Mouse (Mus musculus): ENCODE measurements around the gene Vmn1r222. TPM values are rescaled to one million over a fixed set of nuclear protein-coding genes. Genes with fewer than 3 reads are reported as not detected.
"Not testable (repeated sequence)": the region's sequence is repeated elsewhere in the genome, so short reads cannot be mapped to it uniquely, and the experiment has no call there.

The Vmn1r222 gene
- polyA plus RNA-seq, 1 experiment from 2014 or later: not detected

DNA sequence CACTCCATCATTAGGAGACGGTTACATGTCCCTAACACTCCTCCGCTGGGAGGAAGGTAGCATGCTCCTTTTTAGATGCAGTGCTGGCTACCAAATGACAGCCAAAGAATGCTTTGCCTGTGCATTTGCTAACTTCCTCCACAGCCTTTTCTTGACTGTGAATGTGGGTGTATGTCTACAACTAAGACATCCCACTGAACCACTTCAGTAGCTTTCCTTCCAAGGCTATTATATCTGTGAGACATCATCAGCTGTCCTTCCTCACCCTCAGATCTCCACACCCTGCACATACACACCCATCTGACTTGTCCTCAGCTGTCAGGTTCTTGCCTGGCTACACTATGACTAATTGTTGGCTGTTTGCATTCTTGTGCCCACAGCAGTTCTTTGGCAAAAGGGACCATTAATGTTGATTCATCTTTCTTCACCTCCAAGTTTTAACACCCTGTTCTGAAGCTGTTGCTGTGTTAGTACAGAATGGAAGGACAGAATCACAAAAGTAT is 22.9 kb upstream of the Vmn1r222 start:
- no peak overlapping the region for H3K27ac ChIP-seq (ENCODE audit: low read depth, low read length)

DNA sequence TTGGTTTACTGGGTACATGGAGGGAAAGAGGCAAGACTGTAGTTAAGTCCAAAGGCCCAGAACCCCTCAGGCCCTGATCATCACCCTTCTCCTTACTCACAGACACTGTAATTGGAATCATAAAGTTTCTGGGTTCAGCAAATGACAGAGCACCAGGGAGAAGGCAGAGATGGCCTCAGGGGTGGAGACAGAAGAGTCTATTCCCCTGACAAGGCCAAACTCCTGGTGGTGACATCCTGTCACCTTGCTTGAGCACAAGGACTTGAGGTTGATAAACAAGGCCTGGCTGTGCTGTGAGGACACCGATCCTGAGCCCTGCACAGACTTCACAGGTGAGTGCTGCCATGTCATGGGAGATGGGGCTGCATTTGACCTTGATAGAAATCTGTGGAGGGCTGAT is 11.1 kb upstream of the Vmn1r222 start, which contains the start of gene Vmn1r223:
Gene Vmn1r223 (plus strand): TSS at position 301 of the 400 bp plus-strand sequence.
- not testable (repeated sequence) for H3K27ac ChIP-seq (ENCODE audit: low read depth, low read length); H3K27me3 ChIP-seq (ENCODE audit: control insufficient read depth, insufficient read depth, low read length); H3K4me3 ChIP-seq (ENCODE audit: low read depth, low read length); ATAC-seq (ENCODE audit: low FRiP score); H3K36me3 ChIP-seq (ENCODE audit: control insufficient read depth, insufficient read depth, low read length); H3K4me2 ChIP-seq; H3K9me3 ChIP-seq (ENCODE audit: control insufficient read depth, low read length); H3K4me1 ChIP-seq (ENCODE audit: control insufficient read depth, insufficient read depth, low read length); H3K9ac ChIP-seq (ENCODE audit: low read length); DNase-seq (ENCODE audit: low spot score, missing footprints)
- 85% methylated on average over 1 of the region's 1 CpGs for WGBS

More for the DNA sequence above, 22.9 kb upstream of the Vmn1r222 start:
- H3K4me1 ChIP-seq (ENCODE audit: control insufficient read depth, insufficient read depth, low read length): no peaks in the 10 kb centered on the region
- no peak overlapping the region for H3K4me2 ChIP-seq
- H3K4me3 ChIP-seq (ENCODE audit: low read depth, low read length): no peak overlapping the region
- DNase-seq (ENCODE audit: low spot score, missing footprints) (no peak), ATAC-seq (ENCODE audit: low FRiP score) (no peak)
- no peak overlapping the region for H3K9ac ChIP-seq (ENCODE audit: low read length)
- 85% methylated on average over 2 of the region's 2 CpGs for WGBS
- H3K36me3 ChIP-seq (ENCODE audit: control insufficient read depth, insufficient read depth, low read length): no peaks in the 10 kb centered on the region
- no peaks in the 10 kb centered on the region for H3K9me3 ChIP-seq (ENCODE audit: control insufficient read depth, low read length)
- H3K27me3 ChIP-seq (ENCODE audit: control insufficient read depth, insufficient read depth, low read length): no peaks in the 10 kb centered on the region

DNA sequence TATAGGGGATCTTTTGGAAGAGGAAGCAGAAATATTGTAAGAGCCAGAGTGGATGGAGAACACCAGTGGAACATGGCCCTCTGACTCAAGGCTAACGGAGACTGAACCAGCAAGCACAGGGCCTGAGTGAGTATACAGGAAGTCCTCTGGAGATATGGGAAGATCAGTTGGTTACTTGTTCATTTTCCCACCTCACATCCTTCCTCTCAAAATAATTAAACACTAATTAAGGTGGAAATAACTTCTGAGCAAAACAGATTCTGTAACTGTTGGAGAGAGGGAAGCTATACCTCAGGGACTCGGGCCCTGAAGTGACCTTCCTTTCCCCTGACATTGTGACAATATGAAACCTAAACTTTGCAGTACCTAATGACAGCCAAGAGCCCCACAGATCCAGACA is 21.9 kb downstream of the Vmn1r222 start, which contains the start of gene Vmn1r221:
Gene Vmn1r221 (plus strand): TSS at position 301 of the 400 bp plus-strand sequence.
- H3K27ac ChIP-seq (ENCODE audit: low read depth, low read length); H3K4me1 ChIP-seq (ENCODE audit: control insufficient read depth, insufficient read depth, low read length); H3K27me3 ChIP-seq (ENCODE audit: control insufficient read depth, insufficient read depth, low read length); DNase-seq (ENCODE audit: low spot score, missing footprints); H3K9ac ChIP-seq (ENCODE audit: low read length); H3K36me3 ChIP-seq (ENCODE audit: control insufficient read depth, insufficient read depth, low read length); H3K4me3 ChIP-seq (ENCODE audit: low read depth, low read length); ATAC-seq (ENCODE audit: low FRiP score); H3K4me2 ChIP-seq; H3K9me3 ChIP-seq (ENCODE audit: control insufficient read depth, low read length): not testable (repeated sequence)
- 85% methylated on average over 2 of the region's 2 CpGs for WGBS

DNA sequence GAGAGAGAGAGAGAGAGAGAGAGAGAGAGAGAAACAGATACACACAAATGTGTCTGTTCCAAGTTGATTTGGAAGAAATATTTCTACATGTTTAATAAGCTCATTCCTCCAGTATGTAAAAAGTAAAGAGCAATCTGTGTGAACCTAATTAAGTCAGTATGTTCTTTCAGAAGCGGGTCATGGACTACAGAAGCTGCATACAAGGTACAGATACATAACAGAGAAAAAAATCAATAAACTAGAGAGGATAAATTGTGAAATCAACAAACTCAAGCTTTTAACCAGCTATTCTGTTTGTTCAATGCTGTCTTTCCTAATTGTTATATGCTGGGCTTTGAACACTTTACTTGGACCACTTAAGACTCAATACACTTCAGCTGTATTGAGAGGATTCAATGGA is 31.9 kb downstream of the Vmn1r222 start:
- not testable (repeated sequence) for H3K27me3 ChIP-seq (ENCODE audit: control insufficient read depth, insufficient read depth, low read length); H3K27ac ChIP-seq (ENCODE audit: low read depth, low read length); H3K36me3 ChIP-seq (ENCODE audit: control insufficient read depth, insufficient read depth, low read length); ATAC-seq (ENCODE audit: low FRiP score); H3K9ac ChIP-seq (ENCODE audit: low read length); DNase-seq (ENCODE audit: low spot score, missing footprints); H3K4me2 ChIP-seq; H3K4me3 ChIP-seq (ENCODE audit: low read depth, low read length); H3K9me3 ChIP-seq (ENCODE audit: control insufficient read depth, low read length); H3K4me1 ChIP-seq (ENCODE audit: control insufficient read depth, insufficient read depth, low read length)
- whole genome bisulfite sequencing: 88% methylated on average over 1 of the region's 1 CpGs

DNA sequence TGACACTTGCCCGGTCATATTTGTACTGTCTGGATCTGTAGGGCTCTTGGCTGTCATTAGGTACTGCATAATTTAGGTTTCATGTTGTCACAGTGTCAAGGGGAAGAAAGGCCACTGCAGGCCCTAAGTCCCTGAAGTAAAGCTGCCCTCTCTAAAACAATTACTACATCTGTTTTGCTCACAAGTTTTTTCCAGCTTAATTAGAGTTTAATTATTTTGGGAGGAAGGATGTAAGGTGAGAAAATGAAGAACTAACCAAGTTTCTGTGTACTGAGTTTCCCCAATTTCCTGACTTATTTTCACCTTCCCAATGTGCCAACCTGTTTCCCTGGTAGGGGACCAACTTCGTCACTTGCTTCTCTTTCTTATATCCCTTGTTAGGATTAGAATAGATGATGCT is 47.9 kb downstream of the Vmn1r222 start, which contains the start of gene Vmn1r220:
Gene Vmn1r220 (minus strand): TSS at position 101 of the 400 bp plus-strand sequence.
- DNase-seq (ENCODE audit: low spot score, missing footprints) (no peak), ATAC-seq (ENCODE audit: low FRiP score) (no peak)
- WGBS: 84% methylated on average over 2 of the region's 2 CpGs
- H3K36me3 ChIP-seq (ENCODE audit: control insufficient read depth, insufficient read depth, low read length): no peaks in the 10 kb centered on the region
- H3K4me1 ChIP-seq (ENCODE audit: control insufficient read depth, insufficient read depth, low read length): no peaks in the 10 kb centered on the region
- H3K4me2 ChIP-seq: no peak within 1 kb of the TSS
- H3K27me3 ChIP-seq (ENCODE audit: control insufficient read depth, insufficient read depth, low read length): no peaks in the 10 kb centered on the region
- no peaks in the 10 kb centered on the region for H3K9me3 ChIP-seq (ENCODE audit: control insufficient read depth, low read length)
- H3K27ac ChIP-seq (ENCODE audit: low read depth, low read length): no peak within 1 kb of the TSS
- no peak within 1 kb of the TSS for H3K4me3 ChIP-seq (ENCODE audit: low read depth, low read length)
- no peak within 1 kb of the TSS for H3K9ac ChIP-seq (ENCODE audit: low read length)

Other genes with a start within 250 kb of the Vmn1r222 start
- not detected in 2 replicates for gene Vmn1r213, start 228.3 kb downstream of the Vmn1r222 start, polyA plus RNA-seq (2014; fragmentation: Nextera tagmentation; extraction: Ambion mirVana)
- gene Vmn1r214, start 205.5 kb downstream of the Vmn1r222 start, polyA plus RNA-seq (2014; fragmentation: Nextera tagmentation; extraction: Ambion mirVana): not detected in 2 replicates
- not detected in 2 replicates for gene Vmn1r215, start 167.9 kb downstream of the Vmn1r222 start, polyA plus RNA-seq (2014; fragmentation: Nextera tagmentation; extraction: Ambion mirVana)
- gene Vmn1r217, start 117.7 kb downstream of the Vmn1r222 start, polyA plus RNA-seq (2014; fragmentation: Nextera tagmentation; extraction: Ambion mirVana): not detected in 2 replicates
- gene Vmn1r218, start 102.8 kb downstream of the Vmn1r222 start, polyA plus RNA-seq (2014; fragmentation: Nextera tagmentation; extraction: Ambion mirVana): not detected in 2 replicates
- 0.03 TPM in 1 of 2 replicates, not detected in the other for gene Vmn1r219, start 76.6 kb downstream of the Vmn1r222 start, polyA plus RNA-seq (2014; fragmentation: Nextera tagmentation; extraction: Ambion mirVana)
- not detected in 2 replicates for gene Vmn1r220, start 48.0 kb downstream of the Vmn1r222 start, polyA plus RNA-seq (2014; fragmentation: Nextera tagmentation; extraction: Ambion mirVana)
- gene Vmn1r221, start 21.8 kb downstream of the Vmn1r222 start, polyA plus RNA-seq (2014; fragmentation: Nextera tagmentation; extraction: Ambion mirVana): not detected in 2 replicates
- gene Vmn1r223, start 11.2 kb upstream of the Vmn1r222 start, polyA plus RNA-seq (2014; fragmentation: Nextera tagmentation; extraction: Ambion mirVana): not detected in 2 replicates
- 69.4 and 77.9 TPM in 2 replicates for gene Zfp322a, start 133.3 kb upstream of the Vmn1r222 start, polyA plus RNA-seq (2014; fragmentation: Nextera tagmentation; extraction: Ambion mirVana)
- gene Abt1, start 187.9 kb upstream of the Vmn1r222 start, polyA plus RNA-seq (2014; fragmentation: Nextera tagmentation; extraction: Ambion mirVana): 14.0 and 14.9 TPM in 2 replicates
- not detected in 2 replicates for gene Btn1a1, start 230.0 kb upstream of the Vmn1r222 start, polyA plus RNA-seq (2014; fragmentation: Nextera tagmentation; extraction: Ambion mirVana)